In genomic region chr15:84925495-84926018, GRCm38 (mm10) we compare ENCODE assay signal across 8 mouse cellular contexts. TPM values are rescaled to one million over a fixed set of nuclear protein-coding genes. Genes with fewer than 3 reads are reported as not detected.
DNase-seq lines count a peak whose midpoint lies in the region; ATAC-seq and TF ChIP-seq lines count a peak whose summit lies in the region.

No protein-coding gene starts in this region.

- peaks cover 28% of the 10 kb centered on the region for H3K4me1 ChIP-seq in lung, embryonic 15.5 days
- peaks cover 24% of the 10 kb centered on the region; the same call in 1 of the 2 replicates for H3K4me1 ChIP-seq in intestine, embryonic 14.5 days (replicated peaks; ENCODE audit: control insufficient read depth, insufficient read depth, low read length)
- H3K4me1 ChIP-seq in midbrain, embryonic 15.5 days = peaks cover 31% of the 10 kb centered on the region

- no peak overlapping the region for H3K4me3 ChIP-seq in lung, embryonic 15.5 days
- 0 out of 2 replicates have a peak overlapping the region, but pooled peaks have one; percentile 2 for H3K4me3 ChIP-seq in intestine, embryonic 14.5 days (ENCODE audit: low read depth, low read length)
- no peak overlapping the region for H3K4me3 ChIP-seq in midbrain, embryonic 15.5 days

- H3K9me3 ChIP-seq in lung, embryonic 15.5 days = no peaks in the 10 kb centered on the region
- no peaks in the 10 kb centered on the region for H3K9me3 ChIP-seq in intestine, embryonic 14.5 days (ENCODE audit: control insufficient read depth, low read length)
- no peaks in the 10 kb centered on the region for H3K9me3 ChIP-seq in midbrain, embryonic 15.5 days

- peaks cover 34% of the 10 kb centered on the region for H3K36me3 ChIP-seq in lung, embryonic 15.5 days
- H3K36me3 ChIP-seq in intestine, embryonic 14.5 days (ENCODE audit: control insufficient read depth, insufficient read depth, low read length) = peaks cover 40% of the 10 kb centered on the region
- H3K36me3 ChIP-seq in midbrain, embryonic 15.5 days (replicated peaks) = peaks cover 19% of the 10 kb centered on the region; the same call in 1 of the 2 replicates

- peak overlapping the region; percentile 68 for H3K4me2 ChIP-seq in lung, embryonic 15.5 days
- peak overlapping the region; percentile 88 for H3K4me2 ChIP-seq in intestine, embryonic 14.5 days (ENCODE audit: low read length)
- peak overlapping the region; percentile 86; the same call in 1 of the 2 replicates for H3K4me2 ChIP-seq in midbrain, embryonic 15.5 days

- peak; percentile 42; the same call in 1 of the 2 replicates for TF ChIP-seq CTCF in brain, embryonic 14.5 days (IDR thresholded peaks at IDR 0.05; ENCODE audit: borderline replicate concordance, extremely low read depth, insufficient read depth, insufficient read length)

- no peak overlapping the region for H3K27ac ChIP-seq in lung, embryonic 15.5 days
- no peak overlapping the region for H3K27ac ChIP-seq in intestine, embryonic 14.5 days (ENCODE audit: low read depth)
- H3K27ac ChIP-seq in midbrain, embryonic 15.5 days = no peak overlapping the region

- 68% methylated on average over 1 of the region's 1 CpGs for WGBS in lung, embryonic 15.5 days
- WGBS in intestine, embryonic 14.5 days = 64% methylated on average over 1 of the region's 1 CpGs
- WGBS in midbrain, embryonic 15.5 days = 48% methylated on average over 1 of the region's 1 CpGs

- no peak for DNase-seq in lung, postnatal 25 days (ENCODE audit: low spot score)
- DNase-seq in brain, embryonic 14.5 days (ENCODE audit: low read depth) = peak; percentile 52
- no peak for DNase-seq in intestine, embryonic 14.5 days (ENCODE audit: low spot score)
- no peak for DNase-seq in frontal cortex, postnatal 14 days (ENCODE audit: low spot score in 2 of 2)
- DNase-seq in right cerebral cortex, postnatal 4 days = no peak
- no peak for DNase-seq in gastrocnemius, postnatal 4 days (ENCODE audit: low spot score in 2 of 2)

- ATAC-seq in lung, embryonic 15.5 days (ENCODE audit: borderline replicate concordance, extremely low read depth, low FRiP score, low TSS enrichment) = no peak
- ATAC-seq in intestine, embryonic 14.5 days (replicated peaks; ENCODE audit: low FRiP score, low TSS enrichment, low read depth) = no peak
- ATAC-seq in midbrain, embryonic 15.5 days (replicated peaks) = no peak

- no peaks in the 10 kb centered on the region for H3K27me3 ChIP-seq in lung, embryonic 15.5 days
- H3K27me3 ChIP-seq in intestine, embryonic 14.5 days (replicated peaks; ENCODE audit: control insufficient read depth, insufficient read depth, low read length) = no peaks in the 10 kb centered on the region
- no peaks in the 10 kb centered on the region for H3K27me3 ChIP-seq in midbrain, embryonic 15.5 days (replicated peaks)

- no peak for TF ChIP-seq POLR2A in brain, embryonic 14.5 days (IDR thresholded peaks at IDR 0.05; ENCODE audit: borderline replicate concordance, extremely low read depth, insufficient read depth, insufficient read length, poor library complexity, severe bottlenecking)

- H3K9ac ChIP-seq in lung, embryonic 15.5 days = no peak overlapping the region
- H3K9ac ChIP-seq in intestine, embryonic 14.5 days (ENCODE audit: low read length) = no peak overlapping the region
- H3K9ac ChIP-seq in midbrain, embryonic 15.5 days = no peak overlapping the region

RNA-seq across cellular contexts. Expression of gene Nup50, which starts 2.3 kb away (rescaled TPM):
- 37.5 and 39.8 TPM in 2 replicates for polyA plus RNA-seq in lung, embryonic 15.5 days (2015; fragmentation: Nextera tagmentation; extraction: Ambion mirVana)
- polyA plus RNA-seq in brain, embryonic 14.5 days (2012; rRNA removed) = 16.6 and 24.5 TPM in 2 replicates
- 38.6 and 42.8 TPM in 2 replicates for polyA plus RNA-seq in intestine, embryonic 14.5 days (2014; fragmentation: Nextera tagmentation; extraction: Ambion mirVana)
- 25.4 and 26.2 TPM in 2 replicates for polyA plus RNA-seq in midbrain, embryonic 15.5 days (2015; fragmentation: Nextera tagmentation; extraction: Ambion mirVana)
- 10 to 100 TPM; 21.0 to 23.5 TPM for total RNA-seq in gastrocnemius, postnatal 4 days (2021)

RNA-seq across cellular contexts. Expression of gene Gm29666, which starts 5.7 kb away (rescaled TPM):
- polyA plus RNA-seq in lung, embryonic 15.5 days (2015; fragmentation: Nextera tagmentation; extraction: Ambion mirVana) = 0.38 and 0.44 TPM in 2 replicates
- polyA plus RNA-seq in brain, embryonic 14.5 days (2012; rRNA removed) = 1.0 and 1.4 TPM in 2 replicates
- 0.57 and 0.69 TPM in 2 replicates for polyA plus RNA-seq in intestine, embryonic 14.5 days (2014; fragmentation: Nextera tagmentation; extraction: Ambion mirVana)
- polyA plus RNA-seq in midbrain, embryonic 15.5 days (2015; fragmentation: Nextera tagmentation; extraction: Ambion mirVana) = 0.83 and 0.96 TPM in 2 replicates
- total RNA-seq in gastrocnemius, postnatal 4 days (2021) = under 1 TPM; 0.22 to 0.29 TPM
